Mouse (Mus musculus) common myeloid progenitor, adult 5-6 weeks (primary cell): ENCODE measurements around the gene Tmem132c. TPM values are rescaled to one million over a fixed set of nuclear protein-coding genes. Genes with fewer than 3 reads are reported as not detected.
A peak's percentile ranks its signal among the peaks of the same experiment; 100 is the strongest.

Experiments used
- ATAC-seq: replicated peaks from 2 replicates; pipeline ENCODE4 v1.8.0; 2016; ENCODE audit warnings: low read depth, mild to moderate bottlenecking, moderate TSS enrichment, inconsistent platforms; ENCODE audit not compliant: poor library complexity, severe bottlenecking
- total RNA-seq: library from RNA; stranded (forward); fragments of 200-1000, 187-1606 nt; gene quantifications from 2 replicates; pipeline ENCODE4 v1.2.3, GENCODE M21; 2017

Tmem132c gene
- total RNA-seq, result not detected in 2 replicates

GRCm38 (mm10) chr5:127241136-127241924 is at the start of gene Tmem132c:
Gene Tmem132c (plus strand): TSS chr5:127241808.
- ATAC-seq, result peak; percentile 47; the same call in 1 of the 2 replicates

- no peak for ATAC-seq
Measured at GRCm38 (mm10) chr5:127191881-127192280, 49.7 kb upstream of the Tmem132c start.

- no peak for ATAC-seq
Measured at GRCm38 (mm10) chr5:127198850-127199249, 42.8 kb upstream of the Tmem132c start.

GRCm38 (mm10) chr5:127204881-127205280 is 36.7 kb upstream of the Tmem132c start:
- no peak for ATAC-seq

- ATAC-seq, result no peak
Measured at GRCm38 (mm10) chr5:127216389-127216788, 25.2 kb upstream of the Tmem132c start.

GRCm38 (mm10) chr5:127217725-127218124 is 23.9 kb upstream of the Tmem132c start:
- no peak for ATAC-seq

- ATAC-seq, result no peak
Measured at GRCm38 (mm10) chr5:127227929-127228595, 13.5 kb upstream of the Tmem132c start.

- no peak for ATAC-seq
Measured at GRCm38 (mm10) chr5:127234715-127235114, 6.9 kb upstream of the Tmem132c start.

- ATAC-seq, result no peak; the same call in 1 of the 2 replicates
Measured at GRCm38 (mm10) chr5:127235203-127235602, 6.4 kb upstream of the Tmem132c start.

- ATAC-seq, result no peak
Measured at GRCm38 (mm10) chr5:127239706-127240105, 1.9 kb upstream of the Tmem132c start.

- ATAC-seq, result no peak
Measured at GRCm38 (mm10) chr5:127240646-127241045, 962 bp upstream of the Tmem132c start.

GRCm38 (mm10) chr5:127241925-127242762 is 536 bp downstream of the Tmem132c start:
- 0 out of 2 replicates have a peak, but pooled peaks have one; percentile 3 for ATAC-seq

- ATAC-seq, result no peak
Measured at GRCm38 (mm10) chr5:127242763-127243160, 1.2 kb downstream of the Tmem132c start.

GRCm38 (mm10) chr5:127243209-127243608 is 1.6 kb downstream of the Tmem132c start:
- no peak for ATAC-seq

GRCm38 (mm10) chr5:127243611-127244010 is 2.0 kb downstream of the Tmem132c start:
- ATAC-seq, result no peak

- ATAC-seq, result no peak
Measured at GRCm38 (mm10) chr5:127253263-127253662, 11.7 kb downstream of the Tmem132c start.

- no peak for ATAC-seq
Measured at GRCm38 (mm10) chr5:127256947-127257610, 15.5 kb downstream of the Tmem132c start.

- no peak for ATAC-seq
Measured at GRCm38 (mm10) chr5:127262136-127262535, 20.5 kb downstream of the Tmem132c start.

GRCm38 (mm10) chr5:127271145-127271544 is 29.5 kb downstream of the Tmem132c start:
- no peak for ATAC-seq

GRCm38 (mm10) chr5:127279462-127279861 is 37.9 kb downstream of the Tmem132c start:
- ATAC-seq, result no peak
